Mouse (Mus musculus): ENCODE results near the gene Cirbp. TPM values are rescaled to one million over a fixed set of nuclear protein-coding genes. Genes with fewer than 3 reads are reported as not detected.
A peak's percentile ranks its signal among the peaks of the same experiment; 100 is the strongest.

The Cirbp gene
- polyA plus RNA-seq, 1 experiment from 2014 or later: 159 TPM

DNA sequence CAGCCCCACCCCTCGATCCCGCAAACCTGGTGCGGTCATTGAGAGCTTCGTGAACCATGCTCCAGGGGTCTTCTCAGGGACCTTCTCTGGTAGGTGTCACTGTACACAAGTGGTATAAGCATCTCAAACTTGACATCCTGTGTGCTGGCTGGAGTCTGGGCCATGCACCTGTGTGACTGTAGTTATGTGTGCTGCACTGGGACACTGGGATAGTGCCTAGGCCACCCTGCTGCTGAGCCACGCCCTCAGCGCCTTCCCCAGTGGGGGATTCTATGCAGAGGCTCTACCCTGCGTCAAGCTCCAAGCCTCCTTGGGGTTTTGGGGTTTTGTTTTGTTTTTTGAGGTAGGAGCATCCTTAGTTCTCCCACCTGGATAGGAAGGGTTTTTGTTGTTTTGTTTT is 11.4 kb upstream of the Cirbp start:
- H3K9me3 ChIP-seq: no peaks in the 10 kb centered on the region
- 0 out of 2 replicates have a peak overlapping the region, but pooled peaks have one; percentile 95 for H3K4me3 ChIP-seq
- ATAC-seq (ENCODE audit: insufficient number of reproducible peaks, insufficient read depth, low FRiP score, low TSS enrichment): no peak
- WGBS: 84% methylated on average over 7 of the region's 7 CpGs
- peaks cover 68% of the 10 kb centered on the region for H3K4me1 ChIP-seq
- peaks cover 66% of the 10 kb centered on the region for H3K36me3 ChIP-seq
- H3K9ac ChIP-seq: peak overlapping the region; percentile 100; the same call in 1 of the 2 replicates
- H3K4me2 ChIP-seq (replicated peaks): 0 out of 2 replicates have a peak overlapping the region, but pooled peaks have one; percentile 99
- no peaks in the 10 kb centered on the region for H3K27me3 ChIP-seq
- 0 out of 2 replicates have a peak overlapping the region, but pooled peaks have one; percentile 99 for H3K27ac ChIP-seq

DNA sequence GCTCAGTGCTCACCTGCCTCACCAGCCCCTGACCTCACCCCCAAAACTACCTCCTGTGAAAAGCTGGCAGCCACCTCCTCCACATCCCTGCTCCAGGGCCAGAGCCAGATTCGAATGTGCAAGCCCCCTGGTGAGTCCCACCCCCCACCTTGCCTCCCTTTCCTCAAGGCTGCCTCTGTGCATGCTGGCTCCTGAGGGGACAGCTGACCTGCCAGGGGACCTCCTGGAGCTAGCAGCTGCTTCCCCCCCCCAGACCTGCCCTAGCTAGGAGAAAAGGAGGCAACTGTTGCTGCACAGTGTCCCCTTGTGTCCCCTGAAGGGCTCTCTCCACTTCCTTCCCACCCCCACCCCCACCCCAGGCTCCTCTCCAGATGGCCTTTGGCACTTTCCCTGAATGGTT is 10.5 kb upstream of the Cirbp start:
- peaks cover 74% of the 10 kb centered on the region for H3K4me1 ChIP-seq
- H3K9ac ChIP-seq: peak overlapping the region; percentile 7
- 25% methylated on average over 1 of the region's 1 CpGs for WGBS
- peaks cover 66% of the 10 kb centered on the region for H3K36me3 ChIP-seq
- 0 out of 2 replicates have a peak overlapping the region, but pooled peaks have one; percentile 63 for H3K27ac ChIP-seq
- H3K9me3 ChIP-seq: no peaks in the 10 kb centered on the region
- ATAC-seq (ENCODE audit: insufficient number of reproducible peaks, insufficient read depth, low FRiP score, low TSS enrichment): no peak
- H3K4me2 ChIP-seq (replicated peaks): no peak overlapping the region; the same call in 1 of the 2 replicates
- H3K4me3 ChIP-seq: no peak overlapping the region
- H3K27me3 ChIP-seq: no peaks in the 10 kb centered on the region

DNA sequence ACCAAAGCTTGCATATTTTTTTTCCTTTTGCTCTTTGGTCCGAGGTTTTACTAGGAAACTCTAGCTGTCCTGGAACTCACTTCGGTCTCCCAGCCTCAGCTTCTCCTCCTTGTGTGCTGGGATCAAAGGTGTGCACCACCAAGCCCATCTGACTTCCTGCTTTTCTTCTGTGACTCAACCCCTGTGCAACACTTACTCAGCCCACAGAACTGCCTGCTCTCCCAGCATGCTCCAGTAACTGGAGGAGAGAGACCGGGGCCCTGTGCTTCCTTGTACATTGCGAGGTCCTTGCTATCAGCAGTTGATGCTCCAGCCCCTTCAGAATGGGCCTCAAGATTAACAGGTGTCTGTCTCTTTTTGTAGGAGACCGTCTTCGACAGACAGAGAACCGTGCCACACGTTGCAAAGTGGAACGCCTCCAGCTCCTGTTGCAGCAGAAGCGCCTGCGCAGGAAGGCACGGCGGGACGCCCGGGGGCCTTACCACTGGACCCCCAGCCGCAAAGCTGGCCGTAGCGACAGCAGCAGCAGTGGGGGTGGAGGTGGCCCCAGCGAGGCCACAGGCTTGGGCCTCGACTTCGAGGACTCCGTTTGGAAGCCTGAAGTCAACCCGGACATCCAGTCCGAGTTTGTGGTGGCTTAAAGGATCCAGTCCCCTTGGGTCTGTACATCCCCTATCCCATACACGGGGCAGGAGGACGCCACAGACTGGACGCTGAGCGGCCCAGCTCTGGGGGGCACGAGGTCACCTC is 9.6 kb upstream of the Cirbp start:
- peaks cover 83% of the 10 kb centered on the region for H3K4me1 ChIP-seq
- H3K27me3 ChIP-seq: no peaks in the 10 kb centered on the region
- H3K27ac ChIP-seq: peak overlapping the region; percentile 63
- peaks cover 66% of the 10 kb centered on the region for H3K36me3 ChIP-seq
- no peak overlapping the region for H3K4me3 ChIP-seq
- 81% methylated on average over 29 of the region's 29 CpGs for WGBS
- no peak for ATAC-seq (ENCODE audit: insufficient number of reproducible peaks, insufficient read depth, low FRiP score, low TSS enrichment)
- peak overlapping the region; percentile 27; the same call in 1 of the 2 replicates for H3K9ac ChIP-seq
- H3K4me2 ChIP-seq (replicated peaks): no peak overlapping the region
- no peaks in the 10 kb centered on the region for H3K9me3 ChIP-seq

DNA sequence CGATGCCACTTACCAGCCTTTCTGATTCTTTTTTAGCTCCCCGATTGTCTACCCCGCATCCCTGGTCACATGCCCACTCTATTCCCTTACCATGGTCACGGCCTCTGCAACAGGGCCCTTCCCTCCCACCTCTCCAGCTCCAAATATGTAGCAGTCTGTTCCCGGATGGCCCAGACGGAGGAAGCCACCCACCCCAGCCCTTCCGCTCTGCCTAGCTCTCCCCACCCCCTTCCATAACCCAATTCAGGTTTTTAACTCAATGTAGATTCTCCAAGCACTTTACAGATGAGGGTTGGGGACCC is 9.1 kb upstream of the Cirbp start:
- Histone ChIP-seq H3K4me2 (replicated peaks) (no peak overlapping the region), H3K9me3 (no peaks in the 10 kb centered on the region), H3K4me3 (no peak overlapping the region), H3K9ac (peak overlapping the region; percentile 27; the same call in 1 of the 2 replicates), H3K4me1 (peaks cover 88% of the 10 kb centered on the region), H3K36me3 (peaks cover 60% of the 10 kb centered on the region), H3K27ac (peak overlapping the region; percentile 63), H3K27me3 (no peaks in the 10 kb centered on the region)
- ATAC-seq (ENCODE audit: insufficient number of reproducible peaks, insufficient read depth, low FRiP score, low TSS enrichment): no peak
- WGBS: 54% methylated on average over 7 of the region's 7 CpGs

DNA sequence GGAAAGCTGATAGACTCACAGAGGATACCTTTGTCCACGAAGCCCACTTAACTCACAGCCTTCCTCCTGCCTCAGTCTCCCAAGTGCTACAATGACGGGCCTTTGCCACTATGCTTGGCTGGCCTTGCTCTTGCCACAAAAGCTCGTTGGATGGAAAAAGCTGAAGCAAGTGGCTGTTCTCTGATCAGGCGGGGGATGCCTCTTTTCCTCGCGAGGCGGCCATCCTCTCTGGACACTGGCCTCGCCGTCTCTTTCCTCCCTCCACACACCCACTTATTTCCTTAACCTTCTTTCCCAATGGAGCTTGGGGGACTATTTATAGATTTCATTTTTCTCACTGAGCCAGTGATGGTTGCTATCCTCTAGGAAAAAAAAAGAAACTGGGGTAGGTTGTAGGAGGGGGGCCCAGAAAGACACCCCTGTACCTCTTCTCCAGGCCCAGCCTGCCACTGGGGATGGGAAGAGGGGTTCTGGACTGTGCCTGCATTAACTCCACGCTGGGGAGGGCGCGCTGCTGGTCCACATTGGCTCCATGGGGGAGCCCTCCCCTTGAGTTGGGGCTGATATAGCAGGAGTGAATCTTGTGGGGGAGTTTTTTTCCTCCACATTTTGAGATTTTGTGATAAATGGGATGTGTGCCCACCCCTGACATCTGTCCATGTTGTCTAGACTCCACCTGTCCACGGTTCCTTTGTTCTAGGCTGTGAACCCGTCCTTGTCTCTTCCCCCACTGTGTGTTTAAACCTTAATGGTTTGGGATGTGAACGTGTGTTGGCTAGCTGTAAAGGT is 8.4 kb upstream of the Cirbp start:
- Histone ChIP-seq H3K36me3 (peaks cover 54% of the 10 kb centered on the region), H3K9ac (0 out of 2 replicates have a peak overlapping the region, but pooled peaks have one; percentile 27), H3K27me3 (no peaks in the 10 kb centered on the region), H3K9me3 (no peaks in the 10 kb centered on the region), H3K4me3 (no peak overlapping the region), H3K4me1 (peaks cover 91% of the 10 kb centered on the region), H3K4me2 (replicated peaks) (no peak overlapping the region), H3K27ac (peak overlapping the region; percentile 63)
- no peak for ATAC-seq (ENCODE audit: insufficient number of reproducible peaks, insufficient read depth, low FRiP score, low TSS enrichment)
- 63% methylated on average over 15 of the region's 15 CpGs for WGBS

DNA sequence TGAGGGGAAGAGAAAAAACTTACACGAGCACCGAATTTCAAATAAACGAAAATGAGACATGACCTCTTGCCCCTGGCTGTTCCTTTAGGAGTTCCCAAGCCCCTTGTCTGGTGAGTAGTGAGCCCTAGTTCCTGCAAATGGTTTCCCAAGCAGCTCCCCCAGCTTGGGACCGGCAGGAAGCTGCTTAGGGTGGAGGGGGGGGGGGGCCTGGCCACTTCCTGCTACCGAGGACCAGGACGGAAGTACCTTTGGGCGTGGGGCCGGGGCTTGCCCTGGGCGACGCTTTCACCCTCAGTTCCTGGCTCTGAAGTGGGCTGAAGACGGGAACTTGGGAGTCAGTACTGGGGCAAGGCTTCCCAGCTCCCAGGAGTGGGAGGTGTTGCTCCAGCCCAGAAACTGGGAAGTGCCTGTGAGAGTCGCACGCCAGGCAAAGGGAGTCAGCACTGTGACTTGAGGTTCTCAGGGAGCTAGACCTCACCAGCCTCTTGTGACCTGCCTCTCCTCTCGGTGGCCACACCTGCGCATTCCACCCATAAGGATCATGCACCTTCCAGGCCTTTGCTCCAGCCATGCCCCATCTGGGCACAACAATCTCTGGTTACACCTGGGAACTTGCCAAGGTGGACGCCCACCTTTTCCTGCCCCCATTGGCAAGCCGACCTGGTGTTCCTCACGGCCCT is 7.3 kb upstream of the Cirbp start:
- Histone ChIP-seq H3K9me3 (no peaks in the 10 kb centered on the region), H3K9ac (no peak overlapping the region), H3K4me3 (peak overlapping the region; percentile 39; the same call in 1 of the 2 replicates), H3K4me2 (replicated peaks) (peak overlapping the region; percentile 62), H3K4me1 (peaks cover 85% of the 10 kb centered on the region), H3K36me3 (peaks cover 43% of the 10 kb centered on the region), H3K27me3 (no peaks in the 10 kb centered on the region), H3K27ac (peak overlapping the region; percentile 91)
- WGBS: 9% methylated on average over 18 of the region's 18 CpGs
- no peak for ATAC-seq (ENCODE audit: insufficient number of reproducible peaks, insufficient read depth, low FRiP score, low TSS enrichment)

DNA sequence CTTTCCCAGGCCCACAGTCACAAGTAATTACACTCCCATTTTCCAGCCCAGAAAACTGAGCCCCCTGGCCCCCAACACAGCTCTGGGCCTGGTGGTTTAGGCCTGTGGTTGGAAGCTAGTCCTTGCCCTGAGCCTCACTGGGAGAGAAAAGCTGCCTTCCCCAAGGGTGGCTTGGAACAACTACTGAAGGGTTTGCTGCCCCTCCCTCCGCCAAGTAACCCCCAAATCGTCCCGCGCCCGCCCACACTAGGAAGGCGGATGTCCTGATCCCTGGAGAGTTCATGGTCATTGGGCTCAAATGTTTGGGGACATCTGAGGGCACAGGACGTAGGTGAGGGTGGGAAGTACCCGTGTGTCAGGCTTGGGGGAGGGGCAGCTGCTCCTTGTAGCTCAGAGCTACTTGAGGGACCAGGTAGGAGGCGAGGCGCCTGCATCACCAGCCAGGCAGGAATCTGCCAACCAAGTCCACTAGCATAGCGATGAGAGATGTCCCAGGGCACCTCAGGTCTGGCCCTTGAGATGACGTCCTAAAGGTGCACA is 6.7 kb upstream of the Cirbp start:
- Histone ChIP-seq H3K36me3 (peaks cover 36% of the 10 kb centered on the region), H3K9ac (peak overlapping the region; percentile 7; the same call in 1 of the 2 replicates), H3K4me3 (peak overlapping the region; percentile 39), H3K4me1 (peaks cover 78% of the 10 kb centered on the region), H3K9me3 (no peaks in the 10 kb centered on the region), H3K27me3 (no peaks in the 10 kb centered on the region), H3K27ac (peak overlapping the region; percentile 91), H3K4me2 (replicated peaks) (peak overlapping the region; percentile 62)
- whole genome bisulfite sequencing: 6% methylated on average over 12 of the region's 12 CpGs
- no peak for ATAC-seq (ENCODE audit: insufficient number of reproducible peaks, insufficient read depth, low FRiP score, low TSS enrichment)

DNA sequence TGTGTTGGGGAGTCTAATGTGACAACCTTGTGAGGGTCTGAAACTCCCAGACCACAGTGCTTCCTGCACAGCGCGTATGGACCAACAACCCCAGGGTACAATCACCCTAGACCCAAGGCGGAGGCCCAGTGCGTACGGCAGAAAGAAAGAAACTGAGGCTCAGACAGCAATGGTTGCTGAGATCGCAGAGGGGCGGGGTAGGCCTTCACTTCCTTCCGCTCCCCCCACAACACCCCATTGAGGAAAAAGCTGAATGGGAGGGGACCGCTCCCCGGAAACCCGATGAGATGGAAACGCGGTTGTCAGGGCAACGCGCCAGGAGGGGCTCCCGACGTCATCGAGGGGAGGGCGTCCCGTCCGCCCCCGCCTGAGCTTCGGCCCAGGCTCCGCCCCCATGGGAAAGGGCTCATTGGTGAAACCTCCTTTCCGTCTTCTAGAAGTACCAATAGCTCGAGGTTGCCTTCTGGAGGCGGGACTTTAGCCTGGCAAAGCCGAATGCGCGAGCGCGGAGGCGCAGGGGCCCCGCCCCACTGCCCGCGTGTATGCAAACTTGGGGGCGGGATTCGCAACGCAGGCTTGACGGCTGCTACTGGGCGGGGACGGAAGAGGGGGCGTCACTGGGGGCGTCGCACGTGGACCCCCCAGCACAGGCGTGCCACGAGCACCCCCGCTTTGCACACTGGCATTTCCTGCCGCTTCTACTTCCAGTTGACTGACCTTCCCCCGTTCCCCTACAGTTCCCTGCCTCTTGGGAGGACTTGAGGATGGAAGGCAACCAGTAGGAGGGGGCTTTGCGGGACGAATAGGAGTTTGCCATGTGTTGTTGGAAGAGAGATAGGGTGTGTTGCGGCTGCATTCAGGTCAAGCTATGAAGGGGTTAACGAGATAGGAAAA is 6.0 kb upstream of the Cirbp start:
- peak; percentile 67 for ATAC-seq (ENCODE audit: insufficient number of reproducible peaks, insufficient read depth, low FRiP score, low TSS enrichment)
- peak overlapping the region; percentile 62 for H3K4me2 ChIP-seq (replicated peaks)
- H3K9ac ChIP-seq: peak overlapping the region; percentile 7; the same call in 1 of the 2 replicates
- WGBS: under 1% methylated on average over 55 of the region's 55 CpGs
- peaks cover 77% of the 10 kb centered on the region for H3K4me1 ChIP-seq
- H3K4me3 ChIP-seq: peak overlapping the region; percentile 39
- H3K27me3 ChIP-seq: no peaks in the 10 kb centered on the region
- H3K27ac ChIP-seq: peak overlapping the region; percentile 93
- peaks cover 29% of the 10 kb centered on the region for H3K36me3 ChIP-seq
- no peaks in the 10 kb centered on the region for H3K9me3 ChIP-seq

DNA sequence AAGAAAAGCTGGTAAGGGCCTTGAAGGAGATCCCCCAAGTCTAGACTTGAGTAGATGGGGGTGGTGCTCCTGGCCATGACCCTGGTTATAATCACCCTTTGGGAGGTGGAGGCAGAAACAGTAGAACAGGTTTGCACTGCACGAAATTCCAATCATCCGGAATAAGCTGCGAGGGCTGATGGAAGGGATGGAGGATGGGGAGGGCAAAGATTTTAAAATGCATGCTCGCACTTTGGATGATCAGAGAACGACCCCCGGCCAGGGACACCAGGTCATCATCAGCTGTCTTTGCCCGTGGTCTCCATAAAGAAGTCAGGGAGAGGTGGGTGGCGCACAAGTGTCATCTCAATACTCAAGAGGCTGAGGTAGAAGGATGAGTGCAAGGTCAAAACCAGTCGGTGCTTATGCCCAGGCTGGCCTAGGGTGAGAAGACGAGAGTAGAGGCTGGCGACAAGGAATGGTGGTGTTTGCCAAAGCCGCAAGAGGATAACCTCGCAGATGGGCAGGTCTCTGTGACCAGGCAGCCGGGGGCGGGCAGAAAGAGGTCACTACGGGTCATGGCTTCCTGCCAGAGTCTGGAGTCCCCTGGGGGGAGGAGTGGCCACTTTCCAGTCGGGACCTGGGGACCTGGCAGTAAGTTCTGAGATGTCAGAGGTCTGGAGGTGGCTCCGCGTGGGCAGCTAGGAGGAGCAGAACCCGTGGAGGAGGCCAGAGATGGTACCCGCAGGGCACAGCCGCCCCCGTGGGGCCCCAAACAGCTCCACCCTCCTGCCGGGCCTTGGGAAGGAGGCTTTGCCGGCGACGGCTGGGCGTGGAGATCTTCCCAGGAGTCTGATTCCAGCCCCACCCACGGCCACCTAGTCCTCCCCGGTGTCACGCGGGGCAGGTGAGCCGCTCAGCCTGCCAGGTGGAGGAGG is 5.1 kb upstream of the Cirbp start:
- WGBS: 2% methylated on average over 33 of the region's 33 CpGs
- H3K27me3 ChIP-seq: no peaks in the 10 kb centered on the region
- H3K4me1 ChIP-seq: peaks cover 75% of the 10 kb centered on the region
- no peak for ATAC-seq (ENCODE audit: insufficient number of reproducible peaks, insufficient read depth, low FRiP score, low TSS enrichment)
- no peaks in the 10 kb centered on the region for H3K9me3 ChIP-seq
- peak overlapping the region; percentile 39 for H3K4me3 ChIP-seq
- H3K36me3 ChIP-seq: peaks cover 20% of the 10 kb centered on the region
- H3K27ac ChIP-seq: peak overlapping the region; percentile 93
- H3K4me2 ChIP-seq (replicated peaks): peak overlapping the region; percentile 62
- H3K9ac ChIP-seq: peak overlapping the region; percentile 45
